Mouse (Mus musculus): ENCODE measurements around the gene Def6. TPM values are rescaled to one million over a fixed set of nuclear protein-coding genes. Genes with fewer than 3 reads are reported as not detected.
A peak's percentile ranks its signal among the peaks of the same experiment; 100 is the strongest.

Gene Def6
- total and polyA plus RNA-seq, 3 experiments: 121 to 154 TPM; not detected in 1

GRCm38 (mm10) chr17:28258325-28258724 lies 50.7 kb downstream of the Def6 start:
- Histone ChIP-seq H3K27ac (ENCODE audit: control insufficient read depth, low read depth, low read length) (no peak overlapping the region), H3K27me3 (ENCODE audit: control insufficient read depth in 1 of 2, insufficient read depth in 2 of 2, low read length in 2 of 2) (no peaks in the 10 kb centered on the region), H3K9ac (ENCODE audit: control insufficient read depth, low read depth, low read length, poor library complexity, severe bottlenecking) (no peak overlapping the region), H3K79me2 (ENCODE audit: control insufficient read depth, insufficient read depth, low read length, poor library complexity) (no peaks in the 10 kb centered on the region), H3K4me3 (ENCODE audit: control insufficient read depth in 1 of 2, insufficient read depth in 1 of 2, low read depth in 2 of 2, low read length in 2 of 2) (no peak overlapping the region), H3K36me3 (ENCODE audit: control insufficient read depth in 1 of 2, insufficient read depth in 2 of 2, low read length in 2 of 2) (peaks cover 0 to 12% of the 10 kb centered on the region in 2 experiments; a peak in 2 of 4 replicates), H3K9me3 (replicated peaks; ENCODE audit: insufficient read depth, low read length) (no peaks in the 10 kb centered on the region), H3K4me1 (ENCODE audit: control insufficient read depth in 1 of 2, insufficient read depth in 2 of 2, low read length in 2 of 2) (peaks cover 3 to 17% of the 10 kb centered on the region in 2 experiments; a peak in 3 of 4 replicates)
- DNase-seq (ENCODE audit: low read depth, low spot score): no peak
- TF ChIP-seq TBP (IDR thresholded peaks at IDR 0.05; ENCODE audit: low read depth, low read length) (no peak), JUND (IDR thresholded peaks at IDR 0.05; ENCODE audit: low read depth, low read length) (no peak), TAL1 (IDR thresholded peaks at IDR 0.05; ENCODE audit: low read length) (no peak), GATA1 (IDR thresholded peaks at IDR 0.05; ENCODE audit: low read depth, low read length) (no peak), HCFC1 (IDR thresholded peaks at IDR 0.05; ENCODE audit: low read depth, low read length) (no peak), NELFE (IDR thresholded peaks at IDR 0.05; ENCODE audit: low read depth, low read length) (no peak), CHD1 (IDR thresholded peaks at IDR 0.05; ENCODE audit: low read depth, low read length) (no peak), ZKSCAN1 (IDR thresholded peaks at IDR 0.05; ENCODE audit: low read depth, low read length) (no peak), GABPA (IDR thresholded peaks at IDR 0.05; ENCODE audit: low read depth, low read length) (no peak), SIN3A (IDR thresholded peaks at IDR 0.05; ENCODE audit: low read length) (no peak), RAD21 (IDR thresholded peaks at IDR 0.05; ENCODE audit: low read depth, low read length) (no peak), POLR2AphosphoS5 (IDR thresholded peaks at IDR 0.05; ENCODE audit: borderline replicate concordance, low read depth, low read length) (no peak), MXI1 (IDR thresholded peaks at IDR 0.05; ENCODE audit: low read depth, low read length) (no peak)

GRCm38 (mm10) chr17:28259890-28260542 lies 52.4 kb downstream of the Def6 start:
- Histone ChIP-seq H3K4me1 (ENCODE audit: control insufficient read depth in 1 of 2, insufficient read depth in 2 of 2, low read length in 2 of 2) (peaks cover 0 to 14% of the 10 kb centered on the region in 2 experiments; a peak in 2 of 4 replicates), H3K36me3 (ENCODE audit: control insufficient read depth in 1 of 2, insufficient read depth in 2 of 2, low read length in 2 of 2) (peaks cover 0 to 11% of the 10 kb centered on the region in 2 experiments; a peak in 2 of 4 replicates), H3K27me3 (ENCODE audit: control insufficient read depth in 1 of 2, insufficient read depth in 2 of 2, low read length in 2 of 2) (no peaks in the 10 kb centered on the region), H3K9me3 (replicated peaks; ENCODE audit: insufficient read depth, low read length) (no peaks in the 10 kb centered on the region), H3K9ac (ENCODE audit: control insufficient read depth, low read depth, low read length, poor library complexity, severe bottlenecking) (no peak overlapping the region), H3K4me3 (ENCODE audit: control insufficient read depth in 1 of 2, insufficient read depth in 1 of 2, low read depth in 2 of 2, low read length in 2 of 2) (no peak overlapping the region), H3K79me2 (ENCODE audit: control insufficient read depth, insufficient read depth, low read length, poor library complexity) (no peaks in the 10 kb centered on the region), H3K27ac (ENCODE audit: control insufficient read depth, low read depth, low read length) (no peak overlapping the region)
- peak; percentile 73 for DNase-seq (ENCODE audit: low read depth, low spot score)
- no peak for TF ChIP-seq USF1 (IDR thresholded peaks at IDR 0.05; ENCODE audit: low read depth, low read length)
- TF ChIP-seq E2F4 (IDR thresholded peaks at IDR 0.05; ENCODE audit: borderline replicate concordance, low read depth, low read length): no peak
- no peak for TF ChIP-seq GABPA (IDR thresholded peaks at IDR 0.05; ENCODE audit: low read depth, low read length)
- no peak for TF ChIP-seq MYC (IDR thresholded peaks at IDR 0.05; ENCODE audit: low read depth, low read length)
- no peak for TF ChIP-seq NELFE (IDR thresholded peaks at IDR 0.05; ENCODE audit: low read depth, low read length)
- no peak for TF ChIP-seq ETS1 (IDR thresholded peaks at IDR 0.05; ENCODE audit: low read depth, low read length)
- TF ChIP-seq CTCF (IDR thresholded peaks at IDR 0.05 in 2 of 3, conservative IDR thresholded peaks at IDR 0.05 in 1 of 3; ENCODE audit: control insufficient read depth in 1 of 3, insufficient read depth in 1 of 3, low read depth in 2 of 3, low read length in 3 of 3, poor library complexity in 1 of 3, severe bottlenecking in 1 of 3): peak; percentile 84 to 95 (median 89)
- no peak for TF ChIP-seq POLR2AphosphoS2 (IDR thresholded peaks at IDR 0.05; ENCODE audit: low read length)
- no peak for TF ChIP-seq CHD2 (IDR thresholded peaks at IDR 0.05; ENCODE audit: low read length)
- TF ChIP-seq JUND (IDR thresholded peaks at IDR 0.05; ENCODE audit: low read depth, low read length): no peak
- peak; percentile 49 for TF ChIP-seq RAD21 (IDR thresholded peaks at IDR 0.05; ENCODE audit: low read depth, low read length)
- no peak for TF ChIP-seq MYB (IDR thresholded peaks at IDR 0.05; ENCODE audit: low read depth, low read length)
- TF ChIP-seq BHLHE40 (IDR thresholded peaks at IDR 0.05; ENCODE audit: borderline replicate concordance, low read depth, low read length): no peak
- no peak for TF ChIP-seq KAT2A (conservative IDR thresholded peaks at IDR 0.05; ENCODE audit: low read depth, low read length)
- no peak for TF ChIP-seq ELF1 (IDR thresholded peaks at IDR 0.05; ENCODE audit: low read depth, low read length)
- no peak for TF ChIP-seq ZKSCAN1 (IDR thresholded peaks at IDR 0.05; ENCODE audit: low read depth, low read length)
- TF ChIP-seq RCOR1 (IDR thresholded peaks at IDR 0.05; ENCODE audit: low read depth, low read length): no peak
- TF ChIP-seq CHD1 (IDR thresholded peaks at IDR 0.05; ENCODE audit: low read depth, low read length): no peak
- TF ChIP-seq ZC3H11A (IDR thresholded peaks at IDR 0.05; ENCODE audit: low read depth, low read length): 0 out of 2 replicates have a peak, but pooled peaks have one; percentile 19
- TF ChIP-seq POLR2A (IDR thresholded peaks at IDR 0.05; ENCODE audit: control insufficient read depth in 1 of 2, insufficient read depth in 1 of 2, low read depth in 1 of 2, low read length in 2 of 2, poor library complexity in 1 of 2): no peak
- peak; percentile 81 for TF ChIP-seq SMC3 (IDR thresholded peaks at IDR 0.05; ENCODE audit: low read depth, low read length)
- TF ChIP-seq GATA1 (IDR thresholded peaks at IDR 0.05; ENCODE audit: low read depth, low read length): no peak
- no peak for TF ChIP-seq SIN3A (IDR thresholded peaks at IDR 0.05; ENCODE audit: low read length)
- no peak for TF ChIP-seq TAL1 (IDR thresholded peaks at IDR 0.05; ENCODE audit: low read length)
- no peak for TF ChIP-seq TCF12 (IDR thresholded peaks at IDR 0.05; ENCODE audit: low read depth, low read length)
- TF ChIP-seq TBP (IDR thresholded peaks at IDR 0.05; ENCODE audit: low read depth, low read length): no peak
- TF ChIP-seq MEF2A (IDR thresholded peaks at IDR 0.05; ENCODE audit: extremely low read depth, insufficient replicate concordance, low read depth, low read length, poor library complexity, severe bottlenecking): no peak
